Mouse (Mus musculus) hematopoietic stem cell, adult 5-6 weeks (primary cell): ENCODE measurements at regions not wholly inside any gene's neighbourhood (a gene's known extent, or its start where the extent isn't known, plus 50 kb on each side); places are given as distances from the start of the nearest gene placed in this dataset.
A peak's percentile ranks its signal among the peaks of the same experiment; 100 is the strongest.

Source experiments
- ATAC-seq, 2 experiments: fragments of 125-278 bp in 1 of 2; replicated peaks in 1 of 2; 2 replicates each; pipeline ENCODE4 v1.8.0; 2016 to 2017; ENCODE audit warnings: inconsistent platforms in 2 of 2, mild to moderate bottlenecking in 2 of 2, moderate number of reproducible peaks in 2 of 2, low read depth in 1 of 2, moderate TSS enrichment in 1 of 2; ENCODE audit not compliant: low FRiP score in 2 of 2, poor library complexity in 2 of 2, severe bottlenecking in 2 of 2, insufficient read depth in 1 of 2, low TSS enrichment in 1 of 2

DNA sequence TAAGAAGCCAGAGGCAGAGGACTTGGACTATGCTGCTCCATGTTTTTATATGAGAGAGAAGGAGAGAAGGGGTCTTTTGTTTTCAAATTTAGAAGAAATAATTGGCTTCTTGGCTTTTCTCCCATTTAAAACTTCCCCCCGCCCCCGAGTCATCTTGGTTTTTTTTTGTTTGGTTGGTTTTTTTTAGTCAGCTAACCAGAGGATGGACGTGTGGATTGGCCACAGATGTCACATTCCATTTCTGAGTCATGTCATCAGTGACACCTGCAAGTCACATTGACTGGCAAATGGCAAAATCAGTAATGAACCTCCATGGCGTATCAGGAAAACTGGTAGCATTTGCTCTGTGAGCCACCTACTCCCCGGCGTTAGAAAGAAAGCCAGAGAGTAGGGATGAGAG is 83.9 kb upstream of the Sgk1 start:
- ATAC-seq: no peak

DNA sequence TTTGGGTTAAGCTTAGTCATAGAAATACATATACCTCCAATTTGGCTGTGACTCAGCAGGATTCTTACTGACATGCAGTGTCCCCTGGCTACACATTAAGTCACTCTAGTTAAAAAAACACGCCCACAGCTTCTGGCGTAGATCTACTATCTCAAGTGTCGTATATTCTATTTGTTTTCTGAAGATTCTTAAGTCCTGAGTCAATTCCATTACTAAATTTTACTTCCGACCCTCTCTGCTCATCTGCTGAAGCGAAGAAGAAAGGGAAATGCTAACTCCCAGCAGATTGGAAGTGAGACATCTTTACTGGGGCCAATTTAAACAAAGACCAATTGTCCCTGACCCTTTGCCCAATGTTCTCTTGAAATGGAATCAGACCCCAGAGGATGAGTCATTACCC is 80.4 kb upstream of the Sgk1 start:
- ATAC-seq: no peak

DNA sequence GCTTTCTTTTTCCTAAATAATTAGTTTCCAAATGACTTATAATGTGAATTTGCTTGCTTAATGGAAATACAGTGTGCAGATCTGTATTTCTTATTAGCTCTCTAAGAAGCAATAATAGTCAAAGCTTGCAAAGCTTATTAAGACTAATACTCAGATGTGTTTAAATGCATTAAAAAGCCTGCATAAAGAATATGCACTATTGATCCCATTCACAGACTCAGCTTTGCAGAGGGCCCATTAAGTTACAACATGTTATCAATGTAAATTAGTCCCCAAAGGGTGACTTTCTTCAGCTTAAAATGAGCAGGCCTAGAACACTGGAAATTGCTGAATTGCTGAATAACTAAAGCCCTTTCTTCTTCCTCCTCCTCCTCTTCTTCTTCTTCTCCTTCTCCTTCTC is 78.8 kb upstream of the Sgk1 start:
- no peak for ATAC-seq

DNA sequence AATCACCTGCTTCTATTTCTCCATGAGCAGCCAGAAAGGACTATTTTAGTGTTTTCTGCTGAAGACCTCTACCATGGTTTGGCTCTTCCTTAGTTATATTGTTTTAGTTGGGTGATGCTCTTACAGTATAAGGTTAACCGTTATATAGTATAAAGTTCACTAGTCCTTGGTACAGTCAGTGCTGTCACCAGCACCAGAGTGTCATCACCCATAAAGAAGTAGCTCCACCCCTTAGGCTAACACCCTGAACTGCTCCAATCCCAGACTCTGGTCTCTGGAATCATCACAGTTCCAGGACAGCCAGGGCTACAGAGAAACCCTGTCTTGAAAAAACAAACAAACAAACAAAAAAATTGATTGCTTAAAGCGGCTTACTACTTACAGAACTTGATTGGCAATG is 77.2 kb upstream of the Sgk1 start:
- ATAC-seq: no peak

DNA sequence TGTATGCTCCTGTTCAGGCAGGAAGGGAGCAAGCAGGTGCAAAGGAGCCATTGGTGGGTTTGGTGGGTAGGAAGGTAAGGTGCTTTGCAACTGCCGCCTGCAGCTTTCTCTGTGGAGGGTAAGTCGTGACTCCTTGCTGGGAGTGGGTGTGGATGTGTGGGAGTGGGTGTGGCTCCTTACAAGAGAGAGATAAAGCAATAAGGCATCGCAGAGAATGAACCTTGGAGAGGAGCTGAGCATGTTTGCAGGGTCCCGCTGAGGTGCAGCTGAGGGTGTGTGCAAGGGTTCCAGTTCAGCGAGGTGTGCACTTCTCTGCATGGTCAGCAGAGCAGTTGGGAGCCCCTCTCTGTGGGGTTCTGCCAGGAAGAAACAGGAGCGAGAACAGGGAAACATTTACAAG is 76.4 kb upstream of the Sgk1 start:
- no peak for ATAC-seq

- ATAC-seq: no peak
These were observed 75.3 kb upstream of the Sgk1 start for GRCm38 (mm10) chr10:21806716-21807115.

DNA sequence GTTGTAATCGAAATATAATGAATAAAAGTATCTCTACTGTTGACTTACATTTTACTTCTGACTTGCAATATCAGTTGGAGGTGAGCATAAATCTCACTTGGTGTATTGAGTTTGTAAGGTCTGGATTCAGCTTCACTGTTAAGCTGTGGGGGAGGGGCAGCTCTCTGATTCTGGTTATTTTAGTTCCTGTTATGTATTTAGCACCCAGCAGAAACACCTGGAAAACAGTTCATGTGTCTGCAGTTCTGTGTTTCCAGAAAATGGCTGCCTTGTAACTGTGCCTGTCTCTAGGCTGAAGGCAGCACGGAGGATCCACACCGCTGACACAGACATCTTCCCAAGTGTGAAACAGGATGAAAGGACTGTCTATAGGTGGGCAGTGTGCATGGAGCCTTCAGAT is 62.3 kb upstream of the Sgk1 start:
- ATAC-seq: no peak

- peak; percentile 40 to 48; a peak in 3 of 4 replicates for ATAC-seq
These were observed 60.6 kb upstream of the Sgk1 start for GRCm38 (mm10) chr10:21821421-21821820.

DNA sequence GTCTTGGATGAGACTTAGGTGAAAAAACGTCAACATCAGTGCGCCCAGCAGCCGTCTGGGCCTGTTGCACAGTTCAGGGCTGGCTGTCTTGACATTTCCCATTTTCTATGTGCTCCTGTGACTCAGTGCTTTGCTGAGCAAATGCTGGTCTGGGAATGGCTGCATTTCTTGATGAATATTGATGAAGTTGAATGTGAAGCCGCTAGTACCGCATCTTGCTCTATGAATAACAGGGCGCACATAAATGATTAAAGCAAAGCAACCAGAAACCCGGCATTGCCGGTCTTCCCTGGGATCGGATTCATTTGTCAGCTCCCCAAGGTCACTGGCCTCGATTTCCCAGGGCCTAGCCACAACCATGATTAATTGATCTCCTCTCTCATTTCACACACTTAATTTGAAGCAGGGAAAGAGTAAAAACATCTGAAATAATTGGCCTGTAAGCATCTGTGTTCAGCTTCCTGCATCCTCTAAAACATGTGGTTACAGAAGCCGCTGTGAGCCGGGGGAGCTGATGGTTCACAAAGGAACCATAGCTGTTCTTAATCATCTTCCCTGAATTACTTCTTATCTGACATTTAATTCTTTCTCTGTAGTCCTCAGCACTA is 57.5 kb upstream of the Sgk1 start:
- ATAC-seq: no peak

DNA sequence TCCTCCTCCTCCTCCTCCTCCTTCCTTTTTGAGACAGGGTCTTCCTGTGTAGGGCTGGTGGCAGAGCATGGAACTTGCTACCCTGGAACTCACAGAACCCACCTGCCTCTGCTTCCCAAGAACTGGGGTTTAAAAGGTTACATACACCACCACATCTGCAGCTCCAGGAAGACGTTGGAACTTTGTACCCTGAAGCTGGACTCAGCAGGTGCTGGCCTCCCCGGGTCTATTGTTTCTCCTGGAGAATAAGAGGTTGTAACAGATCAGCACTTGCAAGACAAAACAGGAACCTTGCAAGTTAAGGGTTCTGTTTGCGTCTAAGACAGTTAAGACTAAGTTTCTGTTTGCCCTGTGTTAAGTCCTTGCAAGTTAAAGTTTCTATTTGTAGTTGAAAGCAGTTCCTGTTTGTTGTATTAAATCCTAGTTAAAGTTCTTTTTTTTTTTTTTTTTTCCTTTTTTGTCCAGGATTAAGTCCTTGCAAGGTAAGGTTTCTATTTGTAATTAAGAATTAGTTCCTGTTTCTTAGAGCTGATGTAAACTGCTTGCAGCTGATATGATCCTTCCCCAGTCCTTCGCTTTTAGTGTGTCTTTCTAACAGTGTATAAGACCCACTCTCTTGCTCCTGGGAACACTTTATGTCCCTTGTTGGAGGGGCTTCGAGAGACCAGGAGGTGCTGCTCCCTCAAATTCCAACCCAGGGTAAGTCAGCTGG is 55.0 kb upstream of the Sgk1 start:
- ATAC-seq: peak; percentile 23 to 54; a peak in 2 of 4 replicates

GRCm38 (mm10) chr10:21827505-21827844 is 54.5 kb upstream of the Sgk1 start:
- peak; percentile 6 to 27; a peak in 1 of 4 replicates for ATAC-seq

GRCm38 (mm10) chr10:21828432-21829061 is 53.4 kb upstream of the Sgk1 start:
- no peak for ATAC-seq

DNA sequence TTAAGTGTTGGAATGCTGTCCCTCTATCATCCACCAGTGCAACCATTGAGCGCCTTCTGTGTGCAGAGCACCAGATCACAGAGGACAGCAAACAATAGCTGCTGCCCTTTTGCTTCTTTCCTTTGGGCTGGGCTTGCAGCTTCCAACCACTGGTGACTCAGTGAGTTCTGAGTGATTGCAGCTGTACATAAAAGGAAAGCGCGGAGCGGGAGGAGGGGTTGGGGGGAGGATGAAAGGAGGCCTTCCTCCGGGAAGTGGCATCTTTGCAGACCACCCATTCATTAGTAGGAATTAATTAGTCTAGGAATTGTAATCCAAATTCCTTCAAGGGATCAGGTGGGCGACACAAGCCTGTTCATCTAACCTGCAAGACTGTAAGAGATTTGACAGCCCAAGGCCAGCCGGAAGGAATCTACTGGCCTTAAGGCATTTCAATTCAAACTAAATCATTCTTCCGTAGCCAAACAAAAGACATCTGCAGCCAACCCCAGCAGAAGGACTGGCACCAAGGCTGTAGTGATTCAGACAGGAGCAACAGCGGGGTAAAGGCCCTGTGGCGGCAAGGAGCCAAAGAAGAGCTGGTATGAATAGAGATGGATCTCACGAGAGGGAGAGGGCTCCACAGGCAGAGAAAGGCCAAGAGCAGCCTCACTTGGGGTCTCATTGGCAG is 52.8 kb upstream of the Sgk1 start:
- no peak for ATAC-seq

DNA sequence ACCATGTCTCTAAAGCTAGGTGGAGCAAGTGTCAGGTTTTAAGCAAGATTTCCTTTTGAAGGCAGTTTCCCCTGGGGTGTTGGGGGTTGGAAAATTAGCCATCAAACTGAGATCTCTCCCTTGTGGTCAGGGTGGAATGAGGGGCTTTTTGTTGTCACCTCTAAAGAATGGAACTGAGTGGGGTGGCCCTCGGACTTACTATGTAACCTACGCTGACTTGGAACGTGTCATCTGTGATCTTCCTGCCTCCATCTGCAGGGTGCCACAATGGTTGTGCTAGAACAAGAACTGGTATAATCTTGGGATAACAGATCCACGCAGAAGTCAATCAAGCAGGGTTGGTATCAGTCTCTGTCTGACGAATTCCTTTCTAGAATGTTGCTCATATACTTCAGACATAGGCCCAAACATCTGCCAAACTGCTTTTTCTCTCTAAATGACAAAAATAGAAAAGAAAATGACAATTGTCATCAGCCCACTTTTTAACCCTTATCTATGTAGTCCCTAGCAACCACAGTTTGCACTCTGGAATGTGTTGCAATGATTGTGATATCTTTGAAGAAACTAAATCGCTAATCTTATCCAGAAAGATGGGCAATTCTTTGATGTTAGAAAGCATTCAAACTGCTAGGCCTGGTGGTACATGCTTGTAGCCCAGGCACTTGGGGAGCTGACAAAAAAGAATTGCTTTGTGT is 50.8 kb upstream of the Sgk1 start:
- no peak for ATAC-seq
